Mouse (Mus musculus): Measurements from ENCODE around the gene Scyl1. TPM values are rescaled to one million over a fixed set of nuclear protein-coding genes. Genes with fewer than 3 reads are reported as not detected.

The Scyl1 gene
- total RNA-seq, 2 experiments from 2014 or later, result 71.7 to 75.6 TPM

- no peak for DNase-seq (ENCODE audit: low spot score in 2 of 2)
Measured at GRCm38 (mm10) chr19:5788620-5789019, 17.4 kb upstream of the Scyl1 start.

GRCm38 (mm10) chr19:5787920-5788319 lies 16.7 kb upstream of the Scyl1 start:
- DNase-seq (ENCODE audit: low spot score in 2 of 2), result no peak

- DNase-seq (ENCODE audit: low spot score in 2 of 2), result peak; percentile 69 to 84
Measured at GRCm38 (mm10) chr19:5787128-5787635, 16.0 kb upstream of the Scyl1 start.

GRCm38 (mm10) chr19:5786441-5787114 lies 15.4 kb upstream of the Scyl1 start:
- DNase-seq (ENCODE audit: low spot score in 2 of 2), result peak; percentile 79 to 83

GRCm38 (mm10) chr19:5784958-5785577 lies 13.8 kb upstream of the Scyl1 start:
- DNase-seq (ENCODE audit: low spot score in 2 of 2), result no peak

GRCm38 (mm10) chr19:5782121-5782520 lies 10.9 kb upstream of the Scyl1 start:
- no peak for DNase-seq (ENCODE audit: low spot score in 2 of 2)

- DNase-seq (ENCODE audit: low spot score in 2 of 2), result no peak
Measured at GRCm38 (mm10) chr19:5781532-5781931, 10.3 kb upstream of the Scyl1 start.

GRCm38 (mm10) chr19:5780203-5780602 lies 9.0 kb upstream of the Scyl1 start:
- no peak for DNase-seq (ENCODE audit: low spot score in 2 of 2)

- DNase-seq (ENCODE audit: low spot score in 2 of 2), result no peak
Measured at GRCm38 (mm10) chr19:5778312-5778711, 7.1 kb upstream of the Scyl1 start.

GRCm38 (mm10) chr19:5777387-5778032 lies 6.3 kb upstream of the Scyl1 start:
- no peak for DNase-seq (ENCODE audit: low spot score in 2 of 2)

- DNase-seq (ENCODE audit: low spot score in 2 of 2), result no peak
Measured at GRCm38 (mm10) chr19:5770311-5770710, 908 bp downstream of the Scyl1 start.

GRCm38 (mm10) chr19:5767271-5767670 lies 3.9 kb downstream of the Scyl1 start:
- no peak for DNase-seq (ENCODE audit: low spot score in 2 of 2)

- DNase-seq (ENCODE audit: low spot score in 2 of 2), result no peak
Measured at GRCm38 (mm10) chr19:5763163-5763562, 8.1 kb downstream of the Scyl1 start.

GRCm38 (mm10) chr19:5758878-5759403 lies 12.3 kb downstream of the Scyl1 start:
- DNase-seq (ENCODE audit: low spot score in 2 of 2), result no peak

- DNase-seq (ENCODE audit: low spot score in 2 of 2), result no peak
Measured at GRCm38 (mm10) chr19:5756991-5757636, 14.1 kb downstream of the Scyl1 start.

- no peak for DNase-seq (ENCODE audit: low spot score in 2 of 2)
Measured at GRCm38 (mm10) chr19:5756321-5756985, 14.8 kb downstream of the Scyl1 start.

- no peak for DNase-seq (ENCODE audit: low spot score in 2 of 2)
Measured at GRCm38 (mm10) chr19:5751742-5752141, 19.5 kb downstream of the Scyl1 start.

- DNase-seq (ENCODE audit: low spot score in 2 of 2), result no peak
Measured at GRCm38 (mm10) chr19:5750951-5751350, 20.3 kb downstream of the Scyl1 start.

GRCm38 (mm10) chr19:5749476-5749875 lies 21.7 kb downstream of the Scyl1 start:
- no peak for DNase-seq (ENCODE audit: low spot score in 2 of 2)

GRCm38 (mm10) chr19:5746907-5747363 lies 24.3 kb downstream of the Scyl1 start:
- no peak for DNase-seq (ENCODE audit: low spot score in 2 of 2)
